Mouse (Mus musculus) hematopoietic stem cell, adult 5-6 weeks (primary cell): ENCODE data around the gene Fam192a. TPM values are rescaled to one million over a fixed set of nuclear protein-coding genes. Genes with fewer than 3 reads are reported as not detected.

Experiments
- ATAC-seq, 2 experiments: fragments of 125-278 bp in 1 of 2; replicated peaks in 1 of 2; 2 replicates each; pipeline ENCODE4 v1.8.0; 2016 to 2017; ENCODE audit warnings: inconsistent platforms in 2 of 2, mild to moderate bottlenecking in 2 of 2, moderate number of reproducible peaks in 2 of 2, low read depth in 1 of 2, moderate TSS enrichment in 1 of 2; ENCODE audit not compliant: low FRiP score in 2 of 2, poor library complexity in 2 of 2, severe bottlenecking in 2 of 2, insufficient read depth in 1 of 2, low TSS enrichment in 1 of 2
- total RNA-seq: library from RNA; stranded (forward); fragments of 172-1452, 232-1000 nt; gene quantifications from 2 replicates; pipeline ENCODE4 v1.2.3, GENCODE M21; 2017

Gene Fam192a
- 84.4 and 120 TPM in 2 replicates for total RNA-seq

GRCm38 (mm10) chr8:94601607-94602385 is at the start of gene Fam192a, which contains the start of gene Rspry1:
Gene Fam192a (minus strand): TSS chr8:94601997.
Gene Rspry1 (plus strand): TSS chr8:94601937.
- ATAC-seq: peak; percentile 98

GRCm38 (mm10) chr8:94649496-94649895 is 47.7 kb upstream of the Fam192a start:
- ATAC-seq: no peak

GRCm38 (mm10) chr8:94646165-94646564 is 44.4 kb upstream of the Fam192a start:
- no peak for ATAC-seq

GRCm38 (mm10) chr8:94645202-94645601 is 43.4 kb upstream of the Fam192a start:
- no peak for ATAC-seq

GRCm38 (mm10) chr8:94641938-94642337 is 40.1 kb upstream of the Fam192a start:
- ATAC-seq: no peak

GRCm38 (mm10) chr8:94641183-94641582 is 39.4 kb upstream of the Fam192a start:
- no peak for ATAC-seq

- ATAC-seq: peak; percentile 100
Observed at GRCm38 (mm10) chr8:94634211-94634610, 32.4 kb upstream of the Fam192a start.

- no peak for ATAC-seq
Observed at GRCm38 (mm10) chr8:94633564-94634194, 31.9 kb upstream of the Fam192a start.

- ATAC-seq: no peak
Observed at GRCm38 (mm10) chr8:94624885-94625284, 23.1 kb upstream of the Fam192a start.

GRCm38 (mm10) chr8:94607064-94607463 is 5.3 kb upstream of the Fam192a start:
- ATAC-seq: no peak

GRCm38 (mm10) chr8:94604030-94604429 is 2.2 kb upstream of the Fam192a start:
- no peak for ATAC-seq

- 0 out of 4 replicates have a peak, but pooled peaks of 1 of the 2 experiments have one; percentile 1 for ATAC-seq
Observed at GRCm38 (mm10) chr8:94602471-94603131, 804 bp upstream of the Fam192a start.

GRCm38 (mm10) chr8:94601034-94601606 is 677 bp downstream of the Fam192a start:
- peak in 1 of 2 experiments; percentile 11; a peak in 1 of 4 replicates for ATAC-seq

- no peak for ATAC-seq
Observed at GRCm38 (mm10) chr8:94600478-94600877, 1.3 kb downstream of the Fam192a start.

GRCm38 (mm10) chr8:94594211-94594610 is 7.6 kb downstream of the Fam192a start:
- peak; percentile 25 to 49; a peak in 2 of 4 replicates for ATAC-seq

- ATAC-seq: no peak
Observed at GRCm38 (mm10) chr8:94591691-94592090, 10.1 kb downstream of the Fam192a start.

- ATAC-seq: peak; percentile 79 to 93
Observed at GRCm38 (mm10) chr8:94584238-94584817, 17.5 kb downstream of the Fam192a start.
